Mouse (Mus musculus): ENCODE data around the gene Zfp790.
"Not testable (repeated sequence)": the region's sequence is repeated elsewhere in the genome, so short reads cannot be mapped to it uniquely, and the experiment has no call there.

Zfp790 gene

GRCm38 (mm10) chr7:29842105-29842504 is 26.2 kb downstream of the Zfp790 start:
- no peak for DNase-seq (ENCODE audit: low read depth in 1 of 2, low spot score in 2 of 2)

GRCm38 (mm10) chr7:29844616-29845015 is 28.7 kb downstream of the Zfp790 start:
- no peak for DNase-seq (ENCODE audit: low read depth in 1 of 2, low spot score in 2 of 2)

GRCm38 (mm10) chr7:29852831-29853218 is 36.9 kb downstream of the Zfp790 start:
- DNase-seq (ENCODE audit: low read depth in 1 of 2, low spot score in 2 of 2): no peak

- DNase-seq (ENCODE audit: low read depth in 1 of 2, low spot score in 2 of 2): peak in 1 of 2 experiments; percentile 41
Observed at GRCm38 (mm10) chr7:29853219-29853842, 37.4 kb downstream of the Zfp790 start, which contains the start of gene Zfp940. Gene Zfp940, minus strand, starts transcription at chr7:29853669.

- peak; percentile 39 to 50 for DNase-seq (ENCODE audit: low read depth in 1 of 2, low spot score in 2 of 2)
Observed at GRCm38 (mm10) chr7:29859532-29860517, 43.9 kb downstream of the Zfp790 start, which contains the start of gene Zfp420. Gene Zfp420, plus strand, starts transcription at chr7:29859979.

GRCm38 (mm10) chr7:29861660-29862059 is 45.7 kb downstream of the Zfp790 start:
- no peak for DNase-seq (ENCODE audit: low read depth in 1 of 2, low spot score in 2 of 2)

DNA sequence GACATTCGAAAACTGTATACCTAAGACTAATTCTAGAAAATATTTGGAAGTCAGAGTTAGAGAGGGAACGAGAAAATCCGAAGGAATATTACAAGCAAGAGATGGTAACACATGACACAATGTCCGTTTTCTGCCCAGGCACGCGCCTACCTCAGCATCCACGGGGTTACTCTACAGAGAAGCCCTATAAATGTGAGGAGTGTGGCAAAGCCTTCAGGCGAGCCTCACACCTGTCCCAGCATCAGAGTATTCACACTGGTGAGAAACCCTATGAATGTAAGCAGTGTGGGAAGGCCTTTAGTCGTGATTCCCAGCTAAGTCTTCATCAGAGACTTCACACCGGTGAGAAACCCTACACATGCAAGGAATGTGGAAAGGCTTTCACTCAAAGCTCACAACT is 58.3 kb downstream of the Zfp790 start:
- no peak for DNase-seq (ENCODE audit: low read depth in 1 of 2, low spot score in 2 of 2)

DNA sequence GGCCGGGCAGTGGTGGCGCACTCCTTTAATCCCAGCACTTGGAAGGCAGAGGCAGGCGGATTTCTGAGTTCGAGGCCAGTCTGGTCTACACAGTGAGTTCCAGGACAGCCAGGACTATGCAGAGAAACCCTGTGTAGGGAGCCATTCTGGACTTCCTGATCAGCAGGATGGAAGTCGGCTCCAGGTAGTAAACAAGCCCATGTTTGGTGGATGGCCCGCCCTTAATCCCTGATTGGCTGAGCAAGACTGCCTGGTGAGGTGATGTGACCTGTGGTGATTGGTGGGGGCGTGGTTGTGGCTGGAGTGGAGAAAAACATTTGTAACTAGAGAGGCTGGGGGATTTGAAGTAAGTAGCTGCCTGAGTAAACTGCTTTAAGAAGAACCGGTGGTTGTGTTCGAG is 61.6 kb downstream of the Zfp790 start:
- not testable (repeated sequence) for DNase-seq (ENCODE audit: low read depth in 1 of 2, low spot score in 2 of 2)

- DNase-seq (ENCODE audit: low read depth in 1 of 2, low spot score in 2 of 2): no peak
Observed at GRCm38 (mm10) chr7:29880056-29880455, 64.1 kb downstream of the Zfp790 start.
